Mouse (Mus musculus): Measurements from ENCODE around the gene Clec12b. TPM values are rescaled to one million over a fixed set of nuclear protein-coding genes. Genes with fewer than 3 reads are reported as not detected.
A peak's percentile ranks its signal among the peaks of the same experiment; 100 is the strongest.

Gene Clec12b
- under 1 TPM in 1 of 4 experiments, not detected in 3; 0.25 TPM for total RNA-seq (2022)

DNA sequence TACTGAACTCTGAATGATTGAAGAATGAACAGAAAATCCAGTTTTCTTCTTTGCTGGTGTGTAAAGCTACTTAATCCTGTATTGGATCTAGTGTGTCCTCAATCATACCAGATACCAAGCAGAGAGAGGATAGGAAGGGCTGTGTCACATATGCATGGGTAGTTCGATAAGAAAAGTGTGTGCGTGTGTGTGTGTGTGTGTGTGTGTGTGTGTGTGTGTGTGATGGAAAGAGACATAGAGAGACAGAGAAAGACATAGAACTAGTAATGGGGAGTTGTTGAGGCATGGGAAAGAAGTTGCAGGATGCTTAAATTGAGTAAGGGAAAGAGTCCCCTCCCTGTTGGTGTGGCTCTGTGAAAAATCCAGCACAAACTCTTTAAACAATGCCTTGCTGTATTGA lies at the start of gene Clec12b:
Clec12b (minus strand) TSS at position 101 of the 400 bp plus-strand sequence.
- no peak for DNase-seq (ENCODE audit: low spot score)

DNA sequence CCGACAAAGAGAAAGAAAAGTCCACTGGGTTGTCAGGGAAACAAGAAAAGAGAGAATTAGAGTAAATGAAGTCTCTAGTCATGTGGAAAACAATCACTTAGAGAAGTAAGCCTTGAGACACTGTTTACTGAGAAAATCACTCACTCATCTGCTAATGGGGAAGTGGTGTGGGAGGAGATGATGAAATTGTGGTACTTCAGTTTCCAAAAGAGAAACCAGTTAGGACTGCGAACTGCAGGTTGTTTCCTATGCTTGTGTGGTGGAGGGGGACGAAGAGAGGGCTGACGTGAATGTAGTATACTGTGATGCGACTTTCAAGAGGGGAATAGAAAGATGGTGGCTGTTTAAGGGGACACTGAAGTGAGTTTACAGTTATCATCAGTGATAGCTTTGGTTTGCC lies 48.6 kb upstream of the Clec12b start:
- no peak for DNase-seq (ENCODE audit: low spot score)

DNA sequence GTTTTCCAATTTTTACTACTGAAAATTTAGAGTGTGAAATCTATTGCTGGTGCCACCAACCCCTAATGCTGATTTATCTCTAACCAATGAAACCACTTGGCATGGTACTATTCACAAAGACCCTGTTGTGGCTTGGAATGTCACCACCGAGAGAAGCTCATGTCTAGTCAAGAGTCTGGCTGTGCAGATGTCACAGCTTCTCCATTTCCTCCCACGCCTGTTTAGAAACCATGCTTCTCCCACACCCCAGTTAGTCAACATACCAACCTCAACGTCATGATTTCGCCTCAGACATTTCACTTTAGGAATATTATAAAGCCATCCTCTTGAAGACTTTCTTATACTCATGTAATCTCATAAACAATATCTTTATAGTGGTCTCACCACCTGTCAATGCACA lies 41.6 kb upstream of the Clec12b start:
- no peak for DNase-seq (ENCODE audit: low spot score)

DNA sequence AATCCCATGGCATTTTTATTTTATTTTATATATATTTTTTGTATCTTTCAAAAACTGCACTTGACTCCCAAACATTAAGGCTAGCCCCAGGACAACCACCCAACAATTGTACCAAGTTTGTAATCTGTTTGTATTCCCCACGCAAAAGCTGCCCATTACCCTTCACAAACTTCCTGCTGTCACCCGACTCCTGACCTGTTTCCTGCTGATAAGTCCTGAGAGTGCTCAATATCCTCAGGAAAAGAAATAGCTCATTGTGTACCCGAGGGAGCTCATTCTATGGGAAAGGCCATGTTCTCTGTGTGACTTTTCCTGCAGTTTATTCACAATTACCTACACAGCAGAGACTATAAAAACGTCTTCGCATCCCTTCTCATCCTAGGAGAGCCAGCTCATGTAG lies 40.1 kb upstream of the Clec12b start:
- peak; percentile 82 for DNase-seq (ENCODE audit: low spot score)

DNA sequence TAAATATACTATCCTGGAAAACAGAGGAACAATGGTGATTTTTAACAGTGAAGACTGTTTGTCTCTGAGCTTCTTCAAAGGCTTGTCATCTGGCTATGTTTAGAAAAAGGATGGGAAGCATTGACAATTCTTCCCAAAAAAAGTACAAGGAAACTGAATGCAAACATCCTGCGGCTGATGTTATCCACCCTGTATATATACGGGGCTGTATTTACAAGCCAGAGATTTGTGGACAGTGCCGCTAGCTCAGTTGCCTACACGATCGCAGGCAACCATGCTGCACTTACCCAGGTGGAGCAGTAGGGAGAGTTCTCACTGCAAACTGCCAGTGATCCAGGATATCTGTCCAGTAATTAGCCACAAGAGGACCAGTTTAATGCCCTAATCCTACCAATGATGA lies 39.5 kb upstream of the Clec12b start:
- DNase-seq (ENCODE audit: low spot score): no peak

DNA sequence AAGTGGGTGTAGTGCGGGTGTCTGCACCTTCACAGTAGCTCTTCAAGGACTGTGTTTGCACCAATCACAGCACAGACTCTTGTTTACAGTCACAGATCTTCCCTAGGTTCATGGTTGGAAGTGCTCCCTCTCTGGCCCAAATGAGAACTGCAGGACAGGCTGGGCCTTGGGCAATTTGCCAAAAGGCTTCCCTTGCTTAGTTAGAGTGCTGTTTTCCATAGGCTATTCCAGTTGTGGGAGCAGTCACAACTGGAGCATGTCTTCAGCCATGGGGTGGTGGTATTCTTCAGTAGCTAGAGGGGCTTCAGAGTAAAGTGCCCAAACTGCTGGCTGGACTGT lies 38.0 kb upstream of the Clec12b start:
- peak; percentile 88 for DNase-seq (ENCODE audit: low spot score)

DNA sequence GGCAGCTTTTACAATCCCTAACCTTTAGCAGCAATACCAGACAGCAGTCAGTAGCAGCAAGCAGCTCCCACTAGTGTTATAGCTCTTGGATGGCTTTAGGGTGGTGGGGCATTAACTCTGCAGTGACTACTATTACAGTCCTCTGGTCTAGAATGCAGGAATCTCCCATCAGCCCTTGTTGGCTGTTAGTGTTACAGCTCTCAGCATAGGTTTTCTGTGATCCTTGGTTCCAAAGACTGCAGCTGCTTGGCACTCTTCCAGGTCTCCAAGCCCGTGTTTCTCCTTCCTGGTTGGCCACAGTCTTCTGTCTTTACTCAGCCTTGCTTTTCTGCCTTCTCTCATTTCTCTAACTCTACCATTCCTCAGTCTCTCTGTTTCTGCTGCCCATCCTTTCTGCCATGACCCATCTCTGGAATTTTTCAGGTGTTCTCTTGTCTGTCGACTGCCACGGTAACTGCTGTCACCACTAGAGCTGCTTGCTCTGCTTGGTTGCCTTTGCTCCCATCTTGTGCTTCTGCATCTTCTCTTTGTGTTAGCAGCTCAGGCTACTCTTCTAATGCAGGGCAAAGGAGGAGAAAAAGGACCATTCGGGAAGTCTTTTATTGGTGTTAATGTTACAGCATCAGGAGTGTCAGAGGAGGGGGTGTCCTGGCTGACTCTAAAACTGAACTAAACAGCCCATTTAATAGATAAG lies 37.5 kb upstream of the Clec12b start:
- DNase-seq (ENCODE audit: low spot score): no peak

DNA sequence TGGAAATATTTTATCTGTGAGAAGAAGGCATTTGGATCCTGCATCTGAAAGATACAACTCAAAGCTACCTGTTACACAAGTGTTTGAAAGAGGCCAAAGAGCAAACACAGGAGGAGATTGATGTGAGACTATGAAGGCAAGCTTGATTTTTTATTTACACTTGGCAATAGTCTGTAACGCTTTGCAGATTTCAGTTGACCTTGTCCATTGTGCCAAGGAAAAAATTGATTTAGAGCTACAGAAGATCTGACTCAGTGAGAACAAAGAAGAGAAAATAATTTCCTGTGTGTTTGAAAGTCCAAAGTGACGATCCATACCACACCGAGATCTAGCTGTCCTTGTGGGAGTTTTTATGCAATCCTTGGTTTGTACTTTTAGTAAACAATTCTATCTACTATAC lies 36.6 kb upstream of the Clec12b start:
- no peak for DNase-seq (ENCODE audit: low spot score)

DNA sequence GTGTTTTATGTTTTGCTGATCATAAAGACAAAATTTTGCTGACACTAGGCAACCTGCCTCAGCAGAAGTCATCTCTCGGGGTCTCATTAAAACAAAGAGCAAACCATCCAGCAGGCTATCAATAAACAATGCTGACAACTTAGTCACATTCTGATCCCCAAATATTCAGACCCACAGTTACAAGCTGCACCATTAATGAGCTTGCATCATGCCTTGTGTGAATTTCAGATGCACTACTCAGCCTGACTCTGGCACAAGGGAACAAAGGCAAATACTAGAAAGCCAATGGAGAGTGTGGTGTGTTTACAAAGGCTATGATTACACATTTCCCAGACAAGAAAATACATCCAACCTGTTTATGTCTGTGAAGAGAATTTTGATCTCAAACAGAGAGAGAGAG lies 28.5 kb upstream of the Clec12b start:
- no peak for DNase-seq (ENCODE audit: low spot score)

DNA sequence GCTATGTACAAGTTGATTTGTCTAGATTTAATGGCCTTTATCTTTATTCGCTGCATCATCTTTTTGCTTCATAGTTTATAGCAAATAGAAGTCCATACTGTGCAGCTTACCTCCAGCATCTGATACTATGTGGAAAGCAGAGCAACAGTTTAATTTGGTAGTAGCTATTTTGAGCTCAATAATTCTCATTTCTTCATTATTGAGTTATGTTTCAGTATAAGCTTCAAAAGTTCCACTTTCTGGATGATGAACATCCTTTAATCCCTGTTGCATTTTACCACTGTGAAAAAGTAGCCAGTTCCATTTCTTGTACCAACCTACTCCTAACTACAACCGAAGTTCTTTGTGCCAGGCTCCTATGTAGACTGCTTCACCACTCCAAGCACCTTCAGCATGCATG lies 22.9 kb upstream of the Clec12b start, which contains the start of gene Clec9a:
Clec9a (plus strand) TSS at position 301 of the 400 bp plus-strand sequence.
- DNase-seq (ENCODE audit: low spot score): no peak

DNA sequence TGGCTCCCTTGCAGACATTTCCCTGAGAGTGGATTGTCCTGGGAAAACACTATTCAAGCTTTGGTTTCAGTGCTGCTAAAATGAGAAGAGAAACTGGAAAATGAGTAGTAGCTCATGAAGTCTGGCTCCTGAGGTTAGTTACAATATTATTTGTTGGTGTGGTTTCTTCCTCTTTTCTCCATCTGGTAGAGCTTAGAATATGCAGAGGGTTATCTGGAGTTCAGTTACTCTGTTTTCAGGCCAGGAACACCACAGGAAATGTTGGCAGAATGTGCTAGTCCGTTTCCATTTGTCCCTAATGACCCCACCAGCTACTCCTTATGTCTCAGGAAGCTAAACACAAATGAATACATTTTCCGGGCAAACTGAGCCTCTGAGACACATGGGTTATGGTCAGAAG lies 21.6 kb upstream of the Clec12b start:
- DNase-seq (ENCODE audit: low spot score): peak; percentile 38

DNA sequence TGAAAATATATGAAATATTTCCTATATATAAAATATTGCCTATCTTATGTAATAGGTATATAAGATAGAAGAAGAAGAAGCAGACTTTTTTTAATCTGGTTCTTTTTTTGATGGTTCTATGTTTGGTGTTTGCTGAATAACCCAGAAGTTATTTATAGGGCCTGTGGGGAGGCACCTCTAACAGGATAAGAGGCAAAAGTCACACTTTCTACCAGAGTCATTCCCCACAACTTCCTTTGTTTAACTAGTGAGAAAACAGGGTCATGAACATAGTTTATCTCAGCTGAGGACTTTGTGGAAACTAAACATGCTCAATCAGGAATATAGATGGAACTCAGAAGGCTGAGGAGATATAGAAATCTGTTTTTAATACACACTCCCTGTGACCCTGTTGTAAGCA lies 20.3 kb upstream of the Clec12b start:
- no peak for DNase-seq (ENCODE audit: low spot score)

DNA sequence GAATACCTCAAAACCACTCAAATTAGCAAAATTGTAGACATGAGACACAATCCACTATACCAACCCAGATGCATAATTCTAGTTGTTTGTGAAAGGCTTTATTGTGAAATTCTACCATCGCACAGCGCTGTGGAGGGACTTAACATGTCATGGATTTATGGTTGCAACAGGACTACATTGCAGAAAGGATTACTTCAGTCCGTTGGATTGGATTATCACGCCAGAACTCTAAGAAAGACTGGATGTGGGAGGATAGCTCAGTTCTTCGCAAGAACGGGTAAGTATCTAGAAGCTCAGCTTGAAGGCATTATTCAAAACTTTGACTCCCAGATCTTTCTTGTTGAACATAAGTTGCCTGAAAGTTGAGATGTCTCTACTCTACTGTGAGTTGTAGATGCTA lies 17.7 kb upstream of the Clec12b start:
- no peak for DNase-seq (ENCODE audit: low spot score)

DNA sequence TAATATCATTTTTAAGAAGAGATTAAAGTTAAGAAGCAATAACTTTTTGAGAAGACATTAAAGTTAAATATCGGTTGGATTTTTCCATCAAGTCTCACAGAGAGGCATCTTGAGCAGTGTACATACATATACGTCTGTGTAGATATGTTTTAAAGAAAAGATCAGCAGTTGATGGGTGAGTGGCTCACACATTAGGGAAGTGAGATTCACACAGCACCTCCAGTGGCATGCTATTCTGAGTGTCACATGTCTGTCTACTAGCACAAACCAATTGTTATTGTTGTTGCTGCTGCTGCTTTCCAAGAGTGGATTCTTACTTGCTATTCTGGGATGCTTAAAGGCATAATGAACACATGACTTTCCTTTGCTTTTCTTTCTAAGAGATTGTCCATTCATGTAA lies 16.7 kb upstream of the Clec12b start:
- no peak for DNase-seq (ENCODE audit: low spot score)

DNA sequence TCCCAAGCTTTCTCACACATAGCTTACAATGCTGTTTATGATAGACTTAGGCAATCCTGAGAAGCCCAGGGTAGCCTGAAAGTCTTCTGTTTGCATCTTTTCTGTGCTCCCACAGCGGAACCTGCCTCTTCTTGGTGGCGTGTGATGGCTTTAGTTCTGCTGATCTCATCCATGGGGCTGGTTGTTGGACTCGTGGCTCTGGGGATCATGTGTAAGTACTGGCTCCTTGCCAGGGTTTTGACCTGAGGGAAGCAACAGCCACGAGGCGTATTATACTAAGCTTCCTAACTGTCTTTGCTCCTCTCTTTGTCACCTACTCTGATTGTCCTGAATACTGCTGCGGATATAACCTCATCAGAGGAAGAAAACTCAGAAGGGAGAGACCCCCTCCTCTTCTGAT lies 14.3 kb upstream of the Clec12b start:
- peak; percentile 28 for DNase-seq (ENCODE audit: low spot score)

DNA sequence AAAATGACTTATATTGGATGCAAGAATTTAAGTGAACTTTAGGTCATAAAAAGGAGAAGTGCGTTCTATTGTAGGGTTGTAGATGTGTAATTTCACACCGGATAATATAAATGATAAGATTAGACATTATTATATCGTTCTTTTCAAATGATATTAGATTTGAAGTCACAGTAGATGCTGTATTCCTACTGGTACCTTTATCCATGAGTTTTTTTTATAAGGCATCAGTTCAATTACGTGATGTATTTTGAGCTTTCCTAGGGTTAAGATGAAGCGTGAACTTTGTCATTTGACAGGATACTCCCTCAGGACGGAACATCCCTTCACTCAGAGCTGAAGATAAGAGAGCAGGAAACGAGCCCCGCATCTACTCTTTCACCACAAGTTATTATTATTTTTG lies 11.3 kb upstream of the Clec12b start, which contains the start of gene Clec1b:
Clec1b (plus strand) TSS at position 301 of the 400 bp plus-strand sequence.
- no peak for DNase-seq (ENCODE audit: low spot score)

DNA sequence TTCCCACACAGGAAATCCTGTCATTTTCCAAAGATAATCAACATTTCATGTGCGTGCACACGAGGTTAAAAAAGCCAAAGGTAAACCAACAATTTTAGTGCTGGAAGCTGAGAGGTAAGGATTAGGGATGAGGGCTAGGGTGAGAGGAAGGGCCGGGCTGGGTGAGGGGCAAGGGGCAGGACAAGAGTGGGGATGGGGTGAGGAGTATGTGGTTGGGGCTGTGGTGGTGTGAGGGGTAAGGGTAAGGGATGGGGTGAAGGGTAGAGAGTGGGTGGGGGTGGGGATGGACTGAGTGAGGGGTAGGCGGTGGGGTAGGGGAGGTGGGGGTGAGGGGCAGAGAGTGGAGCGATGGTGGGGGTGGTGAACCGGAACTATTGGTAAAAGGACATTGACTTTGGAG lies 8.1 kb upstream of the Clec12b start:
- no peak for DNase-seq (ENCODE audit: low spot score)

DNA sequence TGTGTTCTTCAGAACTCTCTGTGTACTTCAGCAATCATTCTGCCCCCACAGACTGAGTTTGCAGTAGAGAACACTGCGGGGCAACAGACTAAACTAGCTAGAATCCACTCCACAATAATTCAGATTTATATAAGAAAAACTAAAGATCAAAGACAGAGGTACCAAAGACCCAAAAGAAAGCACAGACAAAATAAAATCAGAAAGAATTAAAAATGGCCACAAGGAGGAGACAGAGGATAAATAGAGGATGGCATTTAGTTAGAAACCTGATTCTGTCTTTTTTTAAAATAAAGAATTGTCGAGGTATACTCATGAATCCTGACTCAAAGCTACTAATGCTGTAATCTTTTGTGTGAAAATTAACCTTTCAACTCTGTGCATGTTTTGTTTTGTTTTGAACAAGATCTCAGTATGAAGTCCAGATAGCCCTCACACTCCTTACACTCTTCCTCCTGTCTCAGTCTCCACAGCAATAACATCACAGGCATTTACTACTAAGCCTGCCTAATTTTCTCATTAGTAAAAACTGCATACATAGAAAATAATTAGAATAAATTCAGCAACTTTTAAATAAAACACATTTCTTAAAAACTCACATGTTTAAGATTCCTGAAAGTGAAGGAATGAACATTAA lies 7.5 kb upstream of the Clec12b start:
- peak; percentile 43 for DNase-seq (ENCODE audit: low spot score)

DNA sequence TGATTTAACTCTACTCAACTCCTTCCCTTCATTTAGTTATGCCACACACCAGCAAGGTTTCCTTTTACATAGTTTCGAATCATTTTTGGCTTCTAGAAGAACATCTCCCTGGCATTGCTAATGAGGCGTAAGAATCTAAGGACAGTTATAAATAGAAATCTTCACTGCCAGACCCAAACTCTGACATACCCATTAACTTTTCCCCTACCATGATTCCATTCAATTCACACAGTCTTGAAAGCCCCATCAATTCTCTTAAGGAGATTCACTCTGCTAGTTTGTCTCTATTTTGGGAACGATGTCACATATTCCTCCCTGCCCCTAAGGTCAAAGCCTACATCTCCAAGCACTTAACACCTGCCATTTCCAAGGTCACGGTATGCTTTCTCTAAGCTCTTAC lies 674 bp downstream of the Clec12b start:
- no peak for DNase-seq (ENCODE audit: low spot score)

DNA sequence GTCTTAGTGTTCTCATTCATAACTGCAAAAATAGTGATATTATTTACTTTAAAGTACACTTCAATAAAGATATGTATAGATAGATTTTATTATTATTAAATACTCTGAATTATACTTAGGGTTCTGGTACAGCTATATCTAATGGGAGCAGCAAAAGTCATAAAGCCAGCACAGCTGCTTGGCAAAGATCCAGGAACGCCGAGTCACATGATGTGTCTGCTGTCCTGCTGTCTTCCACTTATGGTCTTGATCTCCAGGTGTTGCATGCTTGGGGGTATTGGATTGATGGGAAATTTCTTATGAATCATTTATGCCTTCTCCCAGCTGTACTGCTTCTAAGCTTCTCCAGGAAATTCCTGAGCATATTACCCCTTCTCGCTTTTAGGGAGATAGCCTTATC lies 2.2 kb downstream of the Clec12b start:
- no peak for DNase-seq (ENCODE audit: low spot score)

DNA sequence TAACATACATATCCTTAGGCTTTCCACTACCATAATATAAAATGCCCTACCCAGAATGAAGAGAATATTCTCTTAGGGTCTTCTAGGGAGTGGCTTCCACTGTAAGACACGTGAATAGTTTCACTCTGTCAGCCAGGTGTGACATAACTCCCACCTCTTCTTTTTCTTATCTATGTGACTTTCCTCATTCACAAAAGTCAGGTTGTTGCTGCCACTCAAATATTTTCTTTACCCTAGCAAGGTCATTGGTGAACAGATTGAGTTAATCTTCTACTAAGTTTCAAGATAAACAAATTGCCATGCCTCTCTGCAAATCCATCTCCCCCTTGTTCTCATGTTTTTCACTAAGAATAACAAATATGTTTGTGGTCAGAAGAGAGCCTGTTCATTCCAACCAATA lies 3.9 kb downstream of the Clec12b start:
- no peak for DNase-seq (ENCODE audit: low spot score)

DNA sequence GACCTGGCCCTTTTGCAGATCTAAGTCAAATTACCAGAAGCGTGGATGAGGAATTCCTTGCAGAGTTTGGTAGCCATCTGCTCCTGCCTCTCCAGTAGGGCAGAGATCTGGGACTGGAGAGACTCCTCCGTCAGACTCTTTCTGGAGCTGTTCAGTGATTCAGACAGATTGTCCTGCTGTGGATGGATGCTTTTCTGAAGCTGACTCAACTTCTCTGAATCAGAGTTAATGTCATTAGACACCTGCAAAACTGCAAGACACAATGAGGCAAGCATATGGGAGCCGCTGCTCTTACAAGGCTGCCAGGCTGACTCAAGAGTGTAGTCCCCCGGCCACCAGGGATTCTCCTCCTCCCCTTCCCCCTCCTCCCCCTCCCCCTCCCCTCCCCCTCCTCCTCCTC lies 5.2 kb downstream of the Clec12b start:
- DNase-seq (ENCODE audit: low spot score): no peak

DNA sequence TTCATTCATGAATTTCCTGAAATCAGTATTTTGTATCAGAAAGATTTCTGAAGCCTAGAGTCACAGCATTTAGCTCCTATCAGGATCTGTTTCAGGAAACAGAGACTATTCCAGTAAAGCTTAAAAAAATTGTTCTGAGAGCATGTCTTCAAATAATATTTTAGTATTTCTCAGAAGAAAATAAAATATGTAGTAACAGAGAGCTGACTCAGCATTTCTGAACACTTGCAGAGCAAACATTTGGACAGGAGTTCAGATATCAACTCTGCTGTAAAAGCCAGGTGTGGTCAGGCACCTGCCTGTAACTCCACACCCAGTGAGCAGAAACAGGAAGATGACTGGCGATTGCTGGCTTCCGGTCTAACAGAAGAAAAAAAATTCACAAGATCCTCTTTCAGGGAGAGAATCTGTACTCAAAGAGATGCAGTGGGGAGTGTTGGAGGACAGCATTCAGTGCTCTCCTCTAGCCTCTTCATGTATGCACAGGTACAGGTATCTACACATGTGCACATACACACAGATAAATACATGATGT lies 10.7 kb downstream of the Clec12b start:
- no peak for DNase-seq (ENCODE audit: low spot score)
